Mouse (Mus musculus): ENCODE measurements around the gene Gm14632. TPM values are rescaled to one million over a fixed set of nuclear protein-coding genes. Genes with fewer than 3 reads are reported as not detected.

Gm14632 gene
- not detected for polyA plus RNA-seq (2015; fragmentation: Illumina TruSeq; extraction: RNeasy Lipid Tissue Mini Kit (QIAGEN cat#74804); ENCODE audit: insufficient read depth, low read depth, low replicate concordance)

DNA sequence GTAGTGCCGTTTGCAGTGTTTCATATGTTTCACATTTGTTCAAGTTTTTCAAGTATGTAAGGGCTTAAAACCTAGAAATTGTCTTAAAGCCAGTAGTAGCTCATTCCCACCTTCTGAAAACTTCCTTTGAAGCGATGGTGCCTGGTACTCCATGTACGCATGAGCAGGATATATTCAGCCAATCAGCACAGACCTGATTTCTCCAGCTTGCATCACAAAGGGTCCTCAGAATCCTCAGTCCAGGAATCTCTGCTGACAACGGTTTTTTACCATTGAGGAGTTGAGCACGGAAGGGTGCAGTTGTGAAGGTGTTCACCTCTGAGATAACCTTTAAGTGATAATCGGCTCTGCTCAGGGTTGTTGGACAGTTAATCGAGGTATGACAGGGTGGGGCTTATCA lies at the start of gene Gm14632:
Gene Gm14632 (plus strand): TSS at position 301 of the 400 bp plus-strand sequence.

Data from pancreas, adult 10 weeks (tissue).